Mouse (Mus musculus) CD4-positive, CD25-positive, alpha-beta regulatory T cell, adult 2 months (primary cell): Measurements from ENCODE around the gene Thap12.

Source experiments
- DNase-seq: peaks from one replicate; pipeline ENCODE4 v3.0.0-alpha.2; 2012; ENCODE audit warnings: low read depth, low spot score

Thap12 gene

GRCm38 (mm10) chr7:98698041-98698440 lies 4.9 kb upstream of the Thap12 start:
- no peak for DNase-seq

GRCm38 (mm10) chr7:98698590-98698989 lies 4.3 kb upstream of the Thap12 start:
- peak; percentile 36 for DNase-seq

GRCm38 (mm10) chr7:98701771-98702170 lies 1.1 kb upstream of the Thap12 start:
- peak; percentile 31 for DNase-seq

- DNase-seq, result peak; percentile 68
These were observed 520 bp downstream of the Thap12 start for GRCm38 (mm10) chr7:98703365-98703881.

- peak; percentile 13 for DNase-seq
These were observed 1.4 kb downstream of the Thap12 start for GRCm38 (mm10) chr7:98704276-98704675.

- no peak for DNase-seq
These were observed 10.8 kb downstream of the Thap12 start for GRCm38 (mm10) chr7:98713661-98714060.

- DNase-seq, result peak; percentile 49
These were observed 14.5 kb downstream of the Thap12 start for GRCm38 (mm10) chr7:98717438-98717837.

- DNase-seq, result no peak
These were observed 16.9 kb downstream of the Thap12 start for GRCm38 (mm10) chr7:98719761-98720160.

- DNase-seq, result no peak
These were observed 17.8 kb downstream of the Thap12 start for GRCm38 (mm10) chr7:98720731-98721130.

GRCm38 (mm10) chr7:98721172-98721571 lies 18.3 kb downstream of the Thap12 start:
- no peak for DNase-seq

- DNase-seq, result no peak
These were observed 18.7 kb downstream of the Thap12 start for GRCm38 (mm10) chr7:98721623-98722022.

GRCm38 (mm10) chr7:98725686-98726195 lies 22.8 kb downstream of the Thap12 start:
- DNase-seq, result no peak

- no peak for DNase-seq
These were observed 25.1 kb downstream of the Thap12 start for GRCm38 (mm10) chr7:98727986-98728385.

GRCm38 (mm10) chr7:98728499-98728898 lies 25.6 kb downstream of the Thap12 start:
- no peak for DNase-seq

- DNase-seq, result no peak
These were observed 26.9 kb downstream of the Thap12 start for GRCm38 (mm10) chr7:98729661-98730271.

GRCm38 (mm10) chr7:98733958-98734357 lies 31.1 kb downstream of the Thap12 start:
- DNase-seq, result no peak

GRCm38 (mm10) chr7:98734876-98735275 lies 32.0 kb downstream of the Thap12 start:
- DNase-seq, result no peak

- no peak for DNase-seq
These were observed 34.1 kb downstream of the Thap12 start for GRCm38 (mm10) chr7:98736780-98737550.

GRCm38 (mm10) chr7:98740363-98740762 lies 37.5 kb downstream of the Thap12 start:
- no peak for DNase-seq

- peak; percentile 79 for DNase-seq
These were observed 40.4 kb downstream of the Thap12 start for GRCm38 (mm10) chr7:98743312-98743711.

GRCm38 (mm10) chr7:98750404-98750803 lies 47.5 kb downstream of the Thap12 start:
- no peak for DNase-seq

- no peak for DNase-seq
These were observed 49.8 kb downstream of the Thap12 start for GRCm38 (mm10) chr7:98752680-98753079.

- no peak for DNase-seq
These were observed 53.1 kb downstream of the Thap12 start for GRCm38 (mm10) chr7:98756050-98756449.
